Mouse (Mus musculus) ES-E14 (cell line): ENCODE results near the gene Hmgb2.

Experiments
- CHD2 ChIP-seq: IDR thresholded peaks from 2 replicates; pipeline ENCODE4 v1.6.1; 2014; ENCODE audit warnings: mild to moderate bottlenecking, low read depth, low read length, inconsistent platforms
- HCFC1 ChIP-seq: IDR thresholded peaks from 2 replicates; pipeline ENCODE4 v1.6.1; 2012; ENCODE audit warnings: low read length, inconsistent platforms, borderline replicate concordance; ENCODE audit not compliant: insufficient read depth
- MAFK ChIP-seq: IDR thresholded peaks from 2 replicates; pipeline ENCODE4 v1.6.1; 2014; ENCODE audit warnings: mild to moderate bottlenecking, low read depth, low read length, inconsistent platforms; ENCODE audit not compliant: insufficient read depth
- ZC3H11A ChIP-seq: IDR thresholded peaks from 2 replicates; pipeline ENCODE4 v1.6.1; 2012; ENCODE audit warnings: low read depth, mild to moderate bottlenecking, inconsistent platforms, low read length, borderline replicate concordance
- ZNF384 ChIP-seq: IDR thresholded peaks from 2 replicates; pipeline ENCODE4 v1.6.1; 2012; ENCODE audit warnings: low read depth, low read length, inconsistent platforms

DNA sequence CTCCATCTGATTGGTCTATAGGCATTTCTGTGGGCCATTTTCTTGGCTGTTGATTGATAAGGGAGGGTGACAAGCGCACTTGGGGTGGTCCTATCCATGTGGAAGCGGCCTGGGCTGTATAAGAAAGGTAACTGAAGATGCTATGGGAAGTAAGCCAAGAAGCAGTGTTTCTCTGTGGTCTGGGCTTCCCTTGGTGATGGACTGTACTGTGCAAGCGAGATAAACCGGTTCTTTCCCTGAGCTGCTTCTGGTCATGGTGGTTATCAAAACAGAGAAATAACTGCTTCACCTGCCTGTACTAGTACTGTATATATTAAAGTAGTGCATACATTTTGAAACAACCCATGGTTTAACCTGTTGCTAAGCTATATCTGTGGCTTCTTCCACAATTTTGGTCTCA is 19.8 kb upstream of the Hmgb2 start:
- TF ChIP-seq MAFK: no peak
- no peak for TF ChIP-seq HCFC1
- no peak for TF ChIP-seq CHD2
- no peak for TF ChIP-seq ZC3H11A
- TF ChIP-seq ZNF384: no peak
